Mouse (Mus musculus) thymus, adult 2 months (tissue): ENCODE data around the gene Bach2. TPM values are rescaled to one million over a fixed set of nuclear protein-coding genes. Genes with fewer than 3 reads are reported as not detected.

Experiments used
- DNase-seq: peaks from one replicate; pipeline ENCODE4 v3.0.0; 2021
- H3K27ac ChIP-seq: fragments of 200-500 bp; 2 replicates; pipeline ENCODE4 v1.5.1; 2012; ENCODE audit warnings: low read length, control low read depth; ENCODE audit not compliant: control insufficient read depth, insufficient read depth
- H3K27me3 ChIP-seq: fragments of 200-500 bp; 2 replicates; pipeline ENCODE4 v1.6.1; 2012; ENCODE audit warnings: mild to moderate bottlenecking, low read length, moderate library complexity, mixed read lengths; ENCODE audit not compliant: control insufficient read depth, insufficient read depth
- H3K36me3 ChIP-seq: fragments of 200-500 bp; 2 replicates; pipeline ENCODE4 v1.6.1; 2012; ENCODE audit warnings: mild to moderate bottlenecking, low read length, moderate library complexity; ENCODE audit not compliant: control insufficient read depth, insufficient read depth
- H3K4me1 ChIP-seq: fragments of 200-500 bp; replicated peaks from 2 replicates; pipeline ENCODE4 v1.6.1; 2012; ENCODE audit warnings: low read length; ENCODE audit not compliant: control insufficient read depth, insufficient read depth
- H3K4me3 ChIP-seq: fragments of 200-500 bp; 2 replicates; pipeline ENCODE4 v1.5.1; 2012; ENCODE audit warnings: mild to moderate bottlenecking, low read length, control low read depth, moderate library complexity; ENCODE audit not compliant: control insufficient read depth, insufficient read depth
- CTCF ChIP-seq: fragments of 200-500 bp; IDR thresholded peaks from 2 replicates; pipeline ENCODE4 v1.5.1; 2012; ENCODE audit warnings: mild to moderate bottlenecking, control low read depth, low read length, moderate library complexity, borderline replicate concordance; ENCODE audit not compliant: control insufficient read depth, poor library complexity, insufficient read depth; ENCODE audit errors: extremely low read depth
- POLR2A ChIP-seq: fragments of 200-500 bp; IDR thresholded peaks from 2 replicates; pipeline ENCODE4 v1.6.1; 2012; ENCODE audit warnings: mild to moderate bottlenecking, low read length, control low read depth, moderate library complexity; ENCODE audit not compliant: control insufficient read depth, poor library complexity, insufficient read depth; ENCODE audit errors: extremely low read depth
- WGBS: fragments of 180-500 bp; shearing (Covaris S2); methylation state at CpG from one replicate; pipeline ENCODE4 v1.1.7; 2018; 5-methylcytosine and 5-hydroxymethylcytosine counted together
- polyA plus RNA-seq: library from polyadenylated mRNA; depleted of rRNA; stranded (reverse); fragments of >200 nt; gene quantifications from 2 replicates; pipeline ENCODE4 v1.2.3, GENCODE M21; 2012

Bach2 gene
- polyA plus RNA-seq, 1 experiment, result 9.4 TPM

DNA sequence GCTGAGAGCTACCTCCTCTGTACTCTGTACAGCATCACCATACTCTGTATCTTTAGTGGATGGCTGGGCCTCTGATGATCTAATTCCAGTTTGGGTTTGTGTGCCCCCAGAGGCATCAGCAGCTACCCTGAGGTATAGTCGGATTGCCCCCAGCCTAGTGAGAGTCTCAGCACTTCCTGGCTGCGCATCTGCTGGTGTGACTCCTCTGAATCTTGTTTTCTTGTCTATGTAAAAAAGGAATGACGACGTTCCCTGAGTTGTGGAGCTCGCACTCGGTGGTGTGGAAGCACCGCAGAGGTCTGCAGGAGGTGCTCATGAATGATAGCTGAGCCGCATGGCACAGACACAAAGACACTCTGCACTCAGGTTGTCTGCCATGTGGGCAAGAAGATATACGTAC is 105.7 kb downstream of the Bach2 start:
- DNase-seq, result no peak
- H3K27me3 ChIP-seq, result no peaks in the 10 kb centered on the region
- peaks cover 14% of the 10 kb centered on the region for H3K4me1 ChIP-seq
- WGBS, result 86% methylated on average over 9 of the region's 9 CpGs
- H3K36me3 ChIP-seq, result no peaks in the 10 kb centered on the region
- TF ChIP-seq CTCF (no peak), POLR2A (no peak)
- H3K4me3 ChIP-seq, result no peak overlapping the region
- peak overlapping the region; percentile 83 for H3K27ac ChIP-seq

DNA sequence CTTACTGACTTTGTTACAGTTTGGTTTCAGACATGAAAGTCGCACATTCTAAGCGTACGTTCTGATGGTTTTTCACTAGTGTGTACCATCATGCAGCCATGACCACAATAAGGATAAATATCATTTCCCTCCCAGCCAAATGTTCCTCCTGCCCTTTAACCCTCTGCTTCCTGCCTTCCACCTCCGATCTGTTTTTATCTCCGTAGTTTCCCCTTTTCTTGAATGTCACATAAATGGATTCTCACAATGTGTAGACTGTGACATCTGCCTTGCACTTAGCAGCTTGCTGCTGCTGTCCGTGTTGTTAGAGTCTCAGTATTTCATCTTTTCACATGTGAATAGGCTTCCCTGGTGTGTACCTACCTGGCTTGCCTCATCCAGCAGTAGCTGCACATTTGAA is 108.6 kb downstream of the Bach2 start:
- Histone ChIP-seq H3K4me1 (peaks cover 21% of the 10 kb centered on the region), H3K27me3 (no peaks in the 10 kb centered on the region), H3K4me3 (no peak overlapping the region), H3K36me3 (no peaks in the 10 kb centered on the region), H3K27ac (no peak overlapping the region)
- TF ChIP-seq POLR2A (no peak), CTCF (no peak)
- 13% methylated on average over 6 of the region's 6 CpGs for WGBS
- no peak for DNase-seq

DNA sequence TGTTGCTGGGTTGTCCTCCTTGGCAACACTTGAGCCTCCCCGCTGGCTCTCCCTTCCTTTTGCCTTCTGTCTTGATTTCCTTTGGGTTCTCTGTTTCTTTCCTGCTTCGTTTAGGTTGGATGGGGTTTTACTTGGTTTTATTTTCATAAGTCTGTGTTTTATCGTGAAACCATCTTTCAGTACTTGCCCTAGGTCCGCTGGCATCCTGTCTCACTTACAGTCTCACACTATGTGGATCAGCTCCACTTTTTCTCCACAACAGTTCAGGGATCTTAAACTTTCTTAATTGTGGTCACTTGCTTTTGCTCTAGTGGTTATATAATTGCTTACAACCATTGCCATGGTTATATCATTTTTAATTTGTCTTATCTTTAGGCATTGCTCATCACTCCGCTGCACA is 109.1 kb downstream of the Bach2 start:
- 69% methylated on average over 5 of the region's 5 CpGs for whole genome bisulfite sequencing
- DNase-seq, result no peak
- no peaks in the 10 kb centered on the region for H3K27me3 ChIP-seq
- no peaks in the 10 kb centered on the region for H3K36me3 ChIP-seq
- no peak overlapping the region for H3K27ac ChIP-seq
- no peak for TF ChIP-seq POLR2A
- no peak overlapping the region for H3K4me3 ChIP-seq
- H3K4me1 ChIP-seq, result peaks cover 25% of the 10 kb centered on the region

DNA sequence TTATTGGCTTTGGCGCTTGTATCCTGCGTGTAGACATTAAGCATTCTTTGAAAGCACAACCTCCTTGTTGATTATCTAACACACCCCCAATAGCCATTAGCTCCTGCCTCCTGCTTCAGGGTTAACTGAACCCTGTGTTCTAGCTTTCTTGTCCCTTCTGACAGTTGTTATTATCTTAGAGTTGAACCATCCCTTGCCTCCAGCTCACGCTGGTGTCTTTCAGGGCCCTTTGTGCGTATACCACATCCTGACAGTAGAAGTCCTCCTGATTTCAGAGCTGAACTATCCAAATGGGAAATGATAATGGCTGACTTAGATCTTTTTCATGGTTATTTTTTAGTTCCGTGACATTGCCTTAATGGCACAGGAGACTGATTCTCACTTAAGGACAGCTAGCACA is 110.8 kb downstream of the Bach2 start:
- H3K36me3 ChIP-seq, result no peaks in the 10 kb centered on the region

DNA sequence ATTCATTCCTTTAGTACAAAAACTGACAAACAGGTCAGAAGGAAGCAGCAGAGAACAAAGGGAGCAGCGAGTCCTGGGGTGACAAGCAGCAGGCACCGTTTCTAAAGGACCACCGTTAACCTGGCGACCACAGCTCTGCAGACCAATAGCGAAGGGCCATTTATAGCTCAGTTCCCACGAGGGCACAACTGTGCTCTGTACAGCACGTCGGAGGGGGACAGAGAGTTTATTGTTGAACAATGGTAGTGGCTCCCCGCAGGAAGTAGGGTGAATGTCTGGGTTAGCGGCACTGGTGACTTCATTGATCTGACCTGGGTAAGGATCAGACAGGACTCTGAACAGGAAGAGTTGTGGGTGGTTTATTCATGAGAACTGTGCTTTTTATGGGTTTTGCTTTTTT is 112.6 kb downstream of the Bach2 start:
- peak; percentile 20 for DNase-seq
- Histone ChIP-seq H3K27me3 (no peaks in the 10 kb centered on the region), H3K4me1 (peaks cover 16% of the 10 kb centered on the region), H3K36me3 (no peaks in the 10 kb centered on the region), H3K4me3 (peak overlapping the region; percentile 2; the same call in 1 of the 2 replicates), H3K27ac (peak overlapping the region; percentile 4; the same call in 1 of the 2 replicates)
- WGBS, result 15% methylated on average over 10 of the region's 10 CpGs
- TF ChIP-seq CTCF (no peak), POLR2A (no peak)

More for the DNA sequence above, 110.8 kb downstream of the Bach2 start:
- H3K4me3 ChIP-seq, result no peak overlapping the region
- no peak for DNase-seq
- H3K4me1 ChIP-seq, result peaks cover 14% of the 10 kb centered on the region
- H3K27me3 ChIP-seq, result no peaks in the 10 kb centered on the region
- WGBS, result 77% methylated on average over 5 of the region's 5 CpGs
- no peak overlapping the region for H3K27ac ChIP-seq
- no peak for TF ChIP-seq CTCF
- TF ChIP-seq POLR2A, result no peak

DNA sequence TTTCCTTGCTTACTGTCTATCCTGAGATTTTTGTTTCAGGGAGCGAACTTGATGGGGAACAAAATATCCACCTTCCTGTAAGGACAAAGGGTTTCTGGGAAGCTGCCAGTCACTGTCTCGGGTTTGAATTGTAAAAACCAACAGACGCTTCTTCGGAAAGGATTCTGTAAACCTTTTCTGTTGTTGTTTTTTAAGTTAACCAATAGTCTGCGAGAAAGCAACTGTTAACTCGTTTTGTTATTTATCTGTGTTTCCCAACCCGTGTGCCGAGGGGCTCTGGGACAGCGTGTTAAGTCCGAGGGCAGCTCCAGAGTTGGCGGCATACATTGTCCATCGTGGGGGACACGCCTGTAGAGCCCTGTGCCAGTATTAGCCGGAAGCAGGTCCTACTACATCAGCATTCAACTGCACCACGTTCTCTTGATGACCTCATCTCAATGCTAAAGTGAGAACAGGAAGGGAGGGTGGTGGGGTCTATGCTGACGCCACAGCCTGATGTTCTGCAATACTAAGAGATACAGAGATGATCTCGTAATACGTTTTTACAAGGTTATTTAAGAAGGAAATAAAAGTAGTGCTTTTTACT is 113.2 kb downstream of the Bach2 start:
- H3K27ac ChIP-seq, result peak overlapping the region; percentile 65; the same call in 1 of the 2 replicates
- TF ChIP-seq CTCF (no peak), POLR2A (no peak)
- H3K27me3 ChIP-seq, result no peaks in the 10 kb centered on the region
- DNase-seq, result no peak
- peaks cover 16% of the 10 kb centered on the region for H3K4me1 ChIP-seq
- 57% methylated on average over 18 of the region's 18 CpGs for WGBS
- no peaks in the 10 kb centered on the region for H3K36me3 ChIP-seq
- no peak overlapping the region for H3K4me3 ChIP-seq

DNA sequence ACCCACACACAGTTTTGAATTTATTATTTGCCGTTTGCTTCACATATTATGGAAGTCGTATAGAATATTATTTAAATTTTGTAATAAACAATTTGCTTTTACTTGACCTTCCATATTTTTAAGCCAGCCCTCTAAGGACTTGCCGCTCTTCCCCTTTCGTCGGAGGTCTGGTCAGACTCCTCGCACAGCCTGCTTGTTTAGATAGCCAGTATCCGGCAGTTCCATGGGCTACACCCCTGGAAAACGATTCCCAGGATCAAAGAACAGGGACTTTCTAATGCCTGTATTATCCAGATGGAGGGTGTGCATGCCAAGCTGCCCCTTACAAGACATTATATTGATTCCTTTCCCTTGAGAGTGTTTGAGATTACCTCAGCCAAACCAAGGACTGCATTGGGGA is 113.8 kb downstream of the Bach2 start:
- no peak overlapping the region for H3K4me3 ChIP-seq
- no peaks in the 10 kb centered on the region for H3K36me3 ChIP-seq
- peaks cover 16% of the 10 kb centered on the region for H3K4me1 ChIP-seq
- no peak overlapping the region for H3K27ac ChIP-seq
- TF ChIP-seq POLR2A (no peak), CTCF (no peak)
- no peaks in the 10 kb centered on the region for H3K27me3 ChIP-seq
- DNase-seq, result no peak
- WGBS, result 79% methylated on average over 8 of the region's 8 CpGs
